Mouse (Mus musculus) NIH3T3 (cell line): ENCODE data around the gene Nckap5l.

Experiments
- DNase-seq: peaks from one replicate; pipeline ENCODE4 v3.0.0-alpha.2; 2012; ENCODE audit warnings: low read depth

Nckap5l gene

GRCm38 (mm10) chr15:99431063-99431462 lies 26.5 kb downstream of the Nckap5l start:
- DNase-seq, result no peak

- no peak for DNase-seq
Observed at GRCm38 (mm10) chr15:99430394-99430793, 27.2 kb downstream of the Nckap5l start.

- DNase-seq, result no peak
Observed at GRCm38 (mm10) chr15:99423884-99424283, 33.7 kb downstream of the Nckap5l start.

GRCm38 (mm10) chr15:99423131-99423530 lies 34.4 kb downstream of the Nckap5l start:
- DNase-seq, result no peak

- DNase-seq, result no peak
Observed at GRCm38 (mm10) chr15:99422551-99422950, 35.0 kb downstream of the Nckap5l start.

GRCm38 (mm10) chr15:99421676-99422075 lies 35.9 kb downstream of the Nckap5l start:
- no peak for DNase-seq

- DNase-seq, result peak; percentile 41
Observed at GRCm38 (mm10) chr15:99421152-99421551, 36.4 kb downstream of the Nckap5l start.

GRCm38 (mm10) chr15:99420521-99421014 lies 37.0 kb downstream of the Nckap5l start:
- DNase-seq, result peak; percentile 93

- DNase-seq, result no peak
Observed at GRCm38 (mm10) chr15:99420101-99420500, 37.4 kb downstream of the Nckap5l start.

- peak; percentile 61 for DNase-seq
Observed at GRCm38 (mm10) chr15:99417692-99418271, 39.8 kb downstream of the Nckap5l start.

GRCm38 (mm10) chr15:99416957-99417356 lies 40.6 kb downstream of the Nckap5l start:
- peak; percentile 59 for DNase-seq

- peak; percentile 97 for DNase-seq
Observed at GRCm38 (mm10) chr15:99416348-99416882, 41.1 kb downstream of the Nckap5l start.

GRCm38 (mm10) chr15:99415793-99416192 lies 41.8 kb downstream of the Nckap5l start:
- peak; percentile 79 for DNase-seq

- no peak for DNase-seq
Observed at GRCm38 (mm10) chr15:99411747-99412146, 45.8 kb downstream of the Nckap5l start.

GRCm38 (mm10) chr15:99408845-99409244 lies 48.7 kb downstream of the Nckap5l start:
- DNase-seq, result no peak

- DNase-seq, result no peak
Observed at GRCm38 (mm10) chr15:99406986-99407570, 50.5 kb downstream of the Nckap5l start.

GRCm38 (mm10) chr15:99405150-99405549 lies 52.4 kb downstream of the Nckap5l start:
- DNase-seq, result no peak

- no peak for DNase-seq
Observed at GRCm38 (mm10) chr15:99403159-99403889, 54.2 kb downstream of the Nckap5l start.

GRCm38 (mm10) chr15:99400602-99401001 lies 56.9 kb downstream of the Nckap5l start:
- peak; percentile 41 for DNase-seq

GRCm38 (mm10) chr15:99399503-99400245 lies 57.9 kb downstream of the Nckap5l start:
- no peak for DNase-seq

GRCm38 (mm10) chr15:99397622-99398021 lies 59.9 kb downstream of the Nckap5l start:
- no peak for DNase-seq

- no peak for DNase-seq
Observed at GRCm38 (mm10) chr15:99396875-99397274, 60.7 kb downstream of the Nckap5l start.
